12 mouse cellular contexts compared by ENCODE assay signal in the genomic region with DNA sequence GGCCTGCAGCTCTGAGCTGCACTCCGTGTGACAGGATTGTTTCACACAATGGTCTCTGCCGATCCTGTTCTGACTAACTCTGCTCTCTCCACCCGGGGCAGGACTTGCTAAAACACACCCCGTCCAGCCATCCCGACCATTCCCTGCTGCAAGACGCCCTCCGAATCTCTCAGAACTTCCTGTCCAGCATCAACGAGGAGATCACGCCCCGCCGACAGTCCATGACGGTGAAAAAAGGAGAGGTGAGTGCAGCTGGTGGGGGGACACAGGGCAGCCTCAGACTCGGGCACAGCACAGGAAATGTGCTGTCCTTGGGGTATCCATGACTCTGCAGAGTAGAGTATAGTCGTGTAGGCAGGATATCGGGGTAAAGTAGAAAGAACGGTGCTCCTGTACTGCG.
"Had no signal": no experiment of that assay in that cellular context is flagged by ENCODE, and none has a peak within 500 bp of the region (broad histone marks: within the 10 kb centered on the region; RNA-seq: fewer than 3 reads in every experiment).

No protein-coding gene starts in this region.

- H3K9ac ChIP-seq: intestine, embryonic 15.5 days; limb, embryonic 13.5 days; lung, embryonic 14.5 days; neural tube, embryonic 15.5 days had no signal

- H3K9me3 ChIP-seq: intestine, embryonic 15.5 days; limb, embryonic 13.5 days; neural tube, embryonic 15.5 days had no signal

- DNase-seq: kidney, adult 18-20 months; kidney, postnatal 10 days; left cerebral cortex, postnatal 4 days; lung, embryonic 14.5 days; lung, postnatal 14 days; right cerebral cortex, adult 18-20 months; right cerebral cortex, postnatal 25 days had no signal

- H3K27ac ChIP-seq: intestine, embryonic 15.5 days; limb, embryonic 13.5 days; neural tube, embryonic 15.5 days had no signal

- H3K4me3 ChIP-seq: intestine, embryonic 15.5 days; limb, embryonic 13.5 days; neural tube, embryonic 15.5 days had no signal

- ATAC-seq: intestine, embryonic 15.5 days; midbrain, embryonic 16.5 days had no signal

- H3K27me3 ChIP-seq: intestine, embryonic 15.5 days; limb, embryonic 13.5 days; neural tube, embryonic 15.5 days had no signal

- H3K4me2 ChIP-seq: intestine, embryonic 15.5 days; limb, embryonic 13.5 days; lung, embryonic 14.5 days; midbrain, embryonic 11.5 days; neural tube, embryonic 15.5 days had no signal

- H3K4me1 ChIP-seq: intestine, embryonic 15.5 days; limb, embryonic 13.5 days; neural tube, embryonic 15.5 days had no signal
